In the genomic region with DNA sequence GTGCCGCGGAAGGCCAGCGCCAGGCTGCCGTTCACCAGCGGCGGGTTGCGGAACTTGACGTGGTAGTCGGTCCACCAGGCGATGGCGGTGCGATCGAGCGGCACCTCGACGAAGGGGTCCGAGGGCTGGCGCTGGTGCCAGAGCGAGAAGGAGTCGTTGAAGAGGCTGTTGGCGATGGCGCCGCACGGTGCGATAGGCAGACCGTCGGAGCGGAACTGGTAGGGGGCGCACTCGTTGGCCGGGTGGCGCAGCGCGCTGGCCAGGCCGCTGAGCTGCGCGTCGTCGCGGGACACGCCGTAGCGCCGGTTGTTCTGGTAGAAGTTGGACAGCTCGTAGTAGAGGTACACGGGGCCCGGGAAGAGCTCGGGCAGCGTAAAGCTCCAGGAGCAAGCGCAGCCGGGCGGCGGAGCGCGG, we compare ENCODE assay signal across 8 mouse cellular contexts. TPM values are rescaled to one million over a fixed set of nuclear protein-coding genes. Genes with fewer than 3 reads are reported as not detected.
A peak's percentile ranks its signal among the peaks of the same experiment; 100 is the strongest.
DNase-seq lines count a peak whose midpoint lies in the region; ATAC-seq and TF ChIP-seq lines count a peak whose summit lies in the region.

No protein-coding gene starts in this region.

- H3K36me3 ChIP-seq in spleen, adult 2 months (ENCODE audit: control insufficient read depth, insufficient read depth, low read length), result no peaks in the 10 kb centered on the region
- H3K36me3 ChIP-seq in forebrain, embryonic 16.5 days (ENCODE audit: control insufficient read depth, insufficient read depth), result no peaks in the 10 kb centered on the region
- H3K36me3 ChIP-seq in hindbrain, embryonic 12.5 days, result no peaks in the 10 kb centered on the region
- H3K36me3 ChIP-seq in limb, embryonic 13.5 days, result no peaks in the 10 kb centered on the region
- no peaks in the 10 kb centered on the region for H3K36me3 ChIP-seq in midbrain, embryonic 12.5 days

- ATAC-seq in forebrain, embryonic 16.5 days, result peak; percentile 76
- peak; percentile 50; the same call in 1 of the 2 replicates for ATAC-seq in hindbrain, embryonic 12.5 days (ENCODE audit: low FRiP score)
- peak; percentile 70 for ATAC-seq in limb, embryonic 13.5 days (ENCODE audit: low FRiP score, low read depth)
- ATAC-seq in midbrain, embryonic 12.5 days (ENCODE audit: low FRiP score, low read depth), result peak; percentile 16; the same call in 1 of the 2 replicates

- no peak for TF ChIP-seq CTCF in spleen, adult 2 months (IDR thresholded peaks at IDR 0.05; ENCODE audit: extremely low read depth, insufficient read depth, insufficient read length, insufficient replicate concordance)

- H3K9me3 ChIP-seq in forebrain, embryonic 16.5 days (ENCODE audit: control insufficient read depth, low read length), result no peaks in the 10 kb centered on the region
- H3K9me3 ChIP-seq in hindbrain, embryonic 12.5 days (replicated peaks), result no peaks in the 10 kb centered on the region
- no peaks in the 10 kb centered on the region for H3K9me3 ChIP-seq in limb, embryonic 13.5 days
- no peaks in the 10 kb centered on the region for H3K9me3 ChIP-seq in midbrain, embryonic 12.5 days

- no peak for TF ChIP-seq POLR2A in spleen, adult 2 months (IDR thresholded peaks at IDR 0.05; ENCODE audit: low read depth, low read length)

- DNase-seq in spleen, adult 2 months (ENCODE audit: low read depth in 1 of 2, low spot score in 2 of 2), result no peak
- DNase-seq in spleen, postnatal 14 days (ENCODE audit: low spot score in 2 of 2), result no peak
- peak; percentile 82 for DNase-seq in thymus, postnatal 4 days
- no peak for DNase-seq in cerebellum, postnatal 4 days (ENCODE audit: low spot score in 2 of 2)

- no peak overlapping the region; the same call in 1 of the 2 replicates for H3K9ac ChIP-seq in forebrain, embryonic 16.5 days (replicated peaks; ENCODE audit: low read depth, low read length)
- peak overlapping the region; percentile 49 for H3K9ac ChIP-seq in hindbrain, embryonic 12.5 days
- peak overlapping the region; percentile 70 for H3K9ac ChIP-seq in limb, embryonic 13.5 days
- peak overlapping the region; percentile 21; the same call in 1 of the 2 replicates for H3K9ac ChIP-seq in midbrain, embryonic 12.5 days (replicated peaks)

- peaks cover 11% of the 10 kb centered on the region; the same call in 1 of the 2 replicates for H3K4me1 ChIP-seq in spleen, adult 2 months (ENCODE audit: control insufficient read depth, insufficient read depth, insufficient read length)
- H3K4me1 ChIP-seq in forebrain, embryonic 16.5 days (replicated peaks; ENCODE audit: control insufficient read depth, insufficient read depth, low read length), result peaks cover 13% of the 10 kb centered on the region
- H3K4me1 ChIP-seq in hindbrain, embryonic 12.5 days, result peaks cover 14% of the 10 kb centered on the region
- H3K4me1 ChIP-seq in limb, embryonic 13.5 days, result peaks cover 53% of the 10 kb centered on the region
- H3K4me1 ChIP-seq in midbrain, embryonic 12.5 days, result peaks cover 13% of the 10 kb centered on the region

- H3K4me3 ChIP-seq in spleen, adult 2 months (ENCODE audit: extremely low read depth, insufficient read depth, insufficient read length), result peak overlapping the region; percentile 47
- H3K4me3 ChIP-seq in forebrain, embryonic 16.5 days (replicated peaks; ENCODE audit: low read length), result peak overlapping the region; percentile 39
- peak overlapping the region; percentile 44 for H3K4me3 ChIP-seq in hindbrain, embryonic 12.5 days
- peak overlapping the region; percentile 55 for H3K4me3 ChIP-seq in limb, embryonic 13.5 days
- H3K4me3 ChIP-seq in midbrain, embryonic 12.5 days, result peak overlapping the region; percentile 41

- H3K4me2 ChIP-seq in forebrain, embryonic 16.5 days (ENCODE audit: low read length), result peak overlapping the region; percentile 52
- H3K4me2 ChIP-seq in hindbrain, embryonic 12.5 days (replicated peaks), result peak overlapping the region; percentile 59
- peak overlapping the region; percentile 80 for H3K4me2 ChIP-seq in limb, embryonic 13.5 days (replicated peaks)
- H3K4me2 ChIP-seq in midbrain, embryonic 12.5 days (replicated peaks), result peak overlapping the region; percentile 57

- peaks cover 17% of the 10 kb centered on the region for H3K27me3 ChIP-seq in spleen, adult 2 months (ENCODE audit: control insufficient read depth, insufficient read depth, low read length)
- peaks cover 66% of the 10 kb centered on the region for H3K27me3 ChIP-seq in forebrain, embryonic 16.5 days (replicated peaks; ENCODE audit: control insufficient read depth, insufficient read depth, low read length)
- H3K27me3 ChIP-seq in hindbrain, embryonic 12.5 days, result peaks cover 83% of the 10 kb centered on the region
- H3K27me3 ChIP-seq in limb, embryonic 13.5 days, result peaks cover 84% of the 10 kb centered on the region
- peaks cover 84% of the 10 kb centered on the region for H3K27me3 ChIP-seq in midbrain, embryonic 12.5 days

- WGBS in spleen, adult 2 months, result 2% methylated on average over 55 of the region's 55 CpGs
- under 1% methylated on average over 55 of the region's 55 CpGs for WGBS in forebrain, embryonic 16.5 days
- 1% methylated on average over 55 of the region's 55 CpGs for WGBS in hindbrain, embryonic 12.5 days
- under 1% methylated on average over 53 of the region's 55 CpGs for WGBS in limb, embryonic 13.5 days
- WGBS in midbrain, embryonic 12.5 days, result 1% methylated on average over 55 of the region's 55 CpGs

- no peak overlapping the region for H3K27ac ChIP-seq in spleen, adult 2 months (ENCODE audit: insufficient read depth, low read length)
- H3K27ac ChIP-seq in forebrain, embryonic 16.5 days (ENCODE audit: low read length), result no peak overlapping the region
- H3K27ac ChIP-seq in hindbrain, embryonic 12.5 days, result no peak overlapping the region; the same call in 1 of the 2 replicates
- peak overlapping the region; percentile 72 for H3K27ac ChIP-seq in limb, embryonic 13.5 days
- no peak overlapping the region for H3K27ac ChIP-seq in midbrain, embryonic 12.5 days (replicated peaks)

RNA-seq across cellular contexts. Expression of gene Tmem30b, which starts 0.5 kb away (rescaled TPM):
- 0.14 and 0.27 TPM in 2 replicates for polyA plus RNA-seq in spleen, adult 2 months (2012; rRNA removed)
- polyA plus RNA-seq in forebrain, embryonic 16.5 days (2015; fragmentation: Nextera tagmentation; extraction: Ambion mirVana), result 0.22 and 0.46 TPM in 2 replicates
- polyA plus RNA-seq in hindbrain, embryonic 12.5 days (2016; fragmentation: Nextera tagmentation; extraction: Ambion mirVana), result 5.7 and 7.1 TPM in 2 replicates
- polyA plus RNA-seq in limb, embryonic 13.5 days (2015; fragmentation: Nextera tagmentation; extraction: Ambion mirVana), result 18.2 and 19.2 TPM in 2 replicates
- polyA plus RNA-seq in midbrain, embryonic 12.5 days (2016; fragmentation: Nextera tagmentation; extraction: Ambion mirVana), result 2.0 TPM in 2 replicates

RNA-seq across cellular contexts. Expression of gene Prkch, which starts 38.9 kb away (rescaled TPM):
- polyA plus RNA-seq in spleen, adult 2 months (2012; rRNA removed), result 12.5 and 13.5 TPM in 2 replicates
- 3.6 and 4.3 TPM in 2 replicates for polyA plus RNA-seq in forebrain, embryonic 16.5 days (2015; fragmentation: Nextera tagmentation; extraction: Ambion mirVana)
- 11.0 TPM in 2 replicates for polyA plus RNA-seq in hindbrain, embryonic 12.5 days (2016; fragmentation: Nextera tagmentation; extraction: Ambion mirVana)
- 8.4 and 9.0 TPM in 2 replicates for polyA plus RNA-seq in limb, embryonic 13.5 days (2015; fragmentation: Nextera tagmentation; extraction: Ambion mirVana)
- 7.0 TPM in 2 replicates for polyA plus RNA-seq in midbrain, embryonic 12.5 days (2016; fragmentation: Nextera tagmentation; extraction: Ambion mirVana)

Comparison
In these comparisons a context has a peak if more than half of its experiments do, and no peak if none do; other contexts are left out.
1. ATAC-seq: peak in every context shown above with its lines; median percentile 76 in forebrain, embryonic 16.5 days; 70 in limb, embryonic 13.5 days; 50 in hindbrain, embryonic 12.5 days; 16 in midbrain, embryonic 12.5 days.